Mouse (Mus musculus) stomach, embryonic 15.5 days (tissue): ENCODE measurements around the gene Stac2. TPM values are rescaled to one million over a fixed set of nuclear protein-coding genes. Genes with fewer than 3 reads are reported as not detected.

Source experiments
- ATAC-seq: fragments of 200-750 bp; cut with Nextera tagmentation; 2 replicates; pipeline ENCODE4 v1.8.0; 2017; ENCODE audit warnings: low read depth, moderate number of reproducible peaks, moderate TSS enrichment; ENCODE audit not compliant: insufficient read depth, low FRiP score
- H3K27ac ChIP-seq: fragments of 300-500 bp; sonication (generic); 2 replicates; pipeline ENCODE4 v1.5.1; 2015; ENCODE audit warnings: mild to moderate bottlenecking, inconsistent platforms
- H3K27me3 ChIP-seq: fragments of 300-500 bp; sonication (generic); replicated peaks from 2 replicates; pipeline ENCODE4 v1.6.1; 2015; ENCODE audit warnings: inconsistent platforms
- H3K36me3 ChIP-seq: fragments of 300-500 bp; sonication (generic); 2 replicates; pipeline ENCODE4 v1.6.1; 2015; ENCODE audit warnings: inconsistent platforms
- H3K4me1 ChIP-seq: fragments of 300-500 bp; sonication (generic); 2 replicates; pipeline ENCODE4 v1.6.1; 2015; ENCODE audit warnings: inconsistent platforms
- H3K4me2 ChIP-seq: fragments of 300-500 bp; sonication (generic); 2 replicates; pipeline ENCODE4 v1.6.1; 2015; ENCODE audit warnings: mild to moderate bottlenecking, inconsistent platforms
- H3K4me3 ChIP-seq: fragments of 300-500 bp; sonication (generic); replicated peaks from 2 replicates; pipeline ENCODE4 v1.5.1; 2015; ENCODE audit warnings: inconsistent platforms
- H3K9ac ChIP-seq: fragments of 300-500 bp; sonication (generic); 2 replicates; pipeline ENCODE4 v1.6.1; 2015; ENCODE audit warnings: inconsistent platforms
- H3K9me3 ChIP-seq: fragments of 300-500 bp; sonication (generic); 2 replicates; pipeline ENCODE4 v1.6.1; 2016; ENCODE audit warnings: inconsistent platforms
- WGBS: fragments of 180-500 bp; shearing (Covaris S2); methylation state at CpG from one replicate; pipeline ENCODE4 v1.1.7; 2015; 5-methylcytosine and 5-hydroxymethylcytosine counted together
- polyA plus RNA-seq: library from polyadenylated mRNA; unstranded; fragments of >200 nt; fragmentation: Nextera tagmentation; extraction: Ambion mirVana; gene quantifications from 2 replicates; pipeline ENCODE4 v1.2.1, GENCODE M21; 2015

Gene Stac2
- polyA plus RNA-seq, 1 experiment from 2014 or later: 0.41 TPM

GRCm38 (mm10) chr11:98030701-98031442 lies 22.4 kb downstream of the Stac2 start:
- Histone ChIP-seq H3K27me3 (0 out of 2 replicates have a peak, but pooled peaks cover 2% of the 10 kb centered on the region), H3K4me3 (no peak overlapping the region), H3K9me3 (no peaks in the 10 kb centered on the region), H3K4me1 (peaks cover 12% of the 10 kb centered on the region), H3K36me3 (peaks cover 30% of the 10 kb centered on the region), H3K4me2 (no peak overlapping the region), H3K9ac (no peak overlapping the region), H3K27ac (no peak overlapping the region; the same call in 1 of the 2 replicates)
- WGBS: 46% methylated on average over 5 of the region's 5 CpGs
- ATAC-seq: no peak

GRCm38 (mm10) chr11:98027785-98028184 lies 25.5 kb downstream of the Stac2 start:
- peak overlapping the region; percentile 73 for H3K4me2 ChIP-seq
- peak overlapping the region; percentile 97 for H3K9ac ChIP-seq
- 16% methylated on average over 7 of the region's 7 CpGs for WGBS
- peak overlapping the region; percentile 87 for H3K4me3 ChIP-seq
- 0 out of 2 replicates have a peak overlapping the region, but pooled peaks have one; percentile 91 for H3K27ac ChIP-seq
- no peaks in the 10 kb centered on the region for H3K9me3 ChIP-seq
- no peaks in the 10 kb centered on the region for H3K27me3 ChIP-seq
- ATAC-seq: no peak
- H3K36me3 ChIP-seq: peaks cover 30% of the 10 kb centered on the region
- H3K4me1 ChIP-seq: peaks cover 11% of the 10 kb centered on the region

GRCm38 (mm10) chr11:98027297-98027688 lies 26.0 kb downstream of the Stac2 start:
- Histone ChIP-seq H3K4me1 (peaks cover 11% of the 10 kb centered on the region), H3K4me2 (peak overlapping the region; percentile 73), H3K36me3 (peaks cover 30% of the 10 kb centered on the region), H3K4me3 (peak overlapping the region; percentile 87), H3K27ac (peak overlapping the region; percentile 91), H3K27me3 (no peaks in the 10 kb centered on the region), H3K9ac (peak overlapping the region; percentile 97), H3K9me3 (no peaks in the 10 kb centered on the region)
- 0% methylated on average over 18 of the region's 18 CpGs for WGBS
- ATAC-seq: no peak

GRCm38 (mm10) chr11:98026570-98027296 lies 26.5 kb downstream of the Stac2 start, which contains the start of gene Rpl19:
TSS of gene Rpl19 (plus strand) at chr11:98026710.
- Histone ChIP-seq H3K27me3 (no peaks in the 10 kb centered on the region), H3K27ac (peak within 1 kb of the TSS; percentile 91), H3K9ac (peak within 1 kb of the TSS; percentile 97), H3K36me3 (peaks cover 30% of the 10 kb centered on the region), H3K4me1 (peaks cover 16% of the 10 kb centered on the region), H3K4me2 (peak within 1 kb of the TSS; percentile 73), H3K4me3 (peak within 1 kb of the TSS; percentile 87), H3K9me3 (no peaks in the 10 kb centered on the region)
- WGBS: under 1% methylated on average over 69 of the region's 69 CpGs
- ATAC-seq: peak; percentile 75

DNA sequence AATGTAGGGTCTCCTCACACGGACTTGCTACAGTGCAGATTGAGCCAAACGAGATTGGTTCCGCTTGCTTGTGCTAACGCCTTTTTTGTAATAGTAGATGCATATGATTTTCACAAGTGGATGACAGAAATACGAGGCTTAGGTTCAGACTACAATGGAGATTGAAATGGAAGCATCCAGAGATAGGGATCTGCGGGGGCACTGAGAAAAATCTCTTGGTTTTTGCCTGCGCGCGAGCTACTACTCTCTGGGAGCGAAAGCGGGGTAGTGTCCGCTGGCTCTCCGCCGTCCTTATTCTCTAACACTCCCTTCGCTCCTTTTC lies 27.1 kb downstream of the Stac2 start:
- Histone ChIP-seq H3K4me1 (peaks cover 22% of the 10 kb centered on the region), H3K9me3 (no peaks in the 10 kb centered on the region), H3K4me2 (peak overlapping the region; percentile 73), H3K27ac (peak overlapping the region; percentile 91), H3K9ac (peak overlapping the region; percentile 97), H3K27me3 (no peaks in the 10 kb centered on the region), H3K4me3 (peak overlapping the region; percentile 87), H3K36me3 (peaks cover 28% of the 10 kb centered on the region)
- ATAC-seq: no peak
- WGBS: 5% methylated on average over 15 of the region's 15 CpGs

GRCm38 (mm10) chr11:98024516-98024915 lies 28.7 kb downstream of the Stac2 start:
- Histone ChIP-seq H3K4me1 (peaks cover 38% of the 10 kb centered on the region), H3K36me3 (peaks cover 12% of the 10 kb centered on the region), H3K9me3 (no peaks in the 10 kb centered on the region), H3K4me3 (no peak overlapping the region), H3K9ac (no peak overlapping the region), H3K27ac (no peak overlapping the region), H3K4me2 (no peak overlapping the region), H3K27me3 (no peaks in the 10 kb centered on the region)
- 84% methylated on average over 3 of the region's 3 CpGs for WGBS
- ATAC-seq: no peak

- peak within 1 kb of the TSS; percentile 95 for H3K4me2 ChIP-seq
- H3K27ac ChIP-seq: peak within 1 kb of the TSS; percentile 84
- ATAC-seq: peak; percentile 20
- H3K4me3 ChIP-seq: peak within 1 kb of the TSS; percentile 77
- WGBS: under 1% methylated on average over 37 of the region's 52 CpGs
- no peaks in the 10 kb centered on the region for H3K9me3 ChIP-seq
- H3K4me1 ChIP-seq: peaks cover 43% of the 10 kb centered on the region
- peak within 1 kb of the TSS; percentile 83 for H3K9ac ChIP-seq
- H3K27me3 ChIP-seq: no peaks in the 10 kb centered on the region
- no peaks in the 10 kb centered on the region for H3K36me3 ChIP-seq
Observed at GRCm38 (mm10) chr11:98022555-98023371, 30.5 kb downstream of the Stac2 start, which contains the start of gene Cacnb1. TSS of gene Cacnb1 (minus strand) at chr11:98023034.

DNA sequence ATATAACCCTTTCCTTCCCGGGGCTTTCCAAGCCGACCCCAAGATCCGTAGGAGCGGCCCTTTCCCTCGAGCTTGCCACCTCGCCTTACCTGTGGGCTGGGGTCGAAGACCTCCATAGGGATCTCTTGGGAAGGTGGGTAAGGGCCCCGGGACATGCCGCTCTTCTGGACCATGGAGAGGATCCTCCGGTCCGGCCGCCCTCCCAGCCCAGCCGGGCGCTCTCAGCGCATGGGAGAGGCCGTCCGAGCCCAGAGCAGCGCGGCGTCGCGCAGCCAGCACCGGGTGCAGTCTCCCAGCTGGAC lies 31.1 kb downstream of the Stac2 start:
- H3K4me1 ChIP-seq: peaks cover 43% of the 10 kb centered on the region
- H3K4me3 ChIP-seq: peak overlapping the region; percentile 77
- H3K36me3 ChIP-seq: no peaks in the 10 kb centered on the region
- peak overlapping the region; percentile 95 for H3K4me2 ChIP-seq
- H3K9ac ChIP-seq: peak overlapping the region; percentile 83
- ATAC-seq: no peak; the same call in 1 of the 2 replicates
- peak overlapping the region; percentile 84 for H3K27ac ChIP-seq
- 1% methylated on average over 23 of the region's 23 CpGs for WGBS
- no peaks in the 10 kb centered on the region for H3K27me3 ChIP-seq
- H3K9me3 ChIP-seq: no peaks in the 10 kb centered on the region

- H3K9me3 ChIP-seq: no peaks in the 10 kb centered on the region
- H3K27me3 ChIP-seq: no peaks in the 10 kb centered on the region
- peaks cover 43% of the 10 kb centered on the region for H3K4me1 ChIP-seq
- H3K4me2 ChIP-seq: peak overlapping the region; percentile 95
- H3K4me3 ChIP-seq: peak overlapping the region; percentile 77
- H3K36me3 ChIP-seq: no peaks in the 10 kb centered on the region
- 4% methylated on average over 34 of the region's 34 CpGs for WGBS
- H3K9ac ChIP-seq: peak overlapping the region; percentile 83
- no peak for ATAC-seq
- H3K27ac ChIP-seq: peak overlapping the region; percentile 84
Observed at GRCm38 (mm10) chr11:98021565-98022252, 31.6 kb downstream of the Stac2 start.

DNA sequence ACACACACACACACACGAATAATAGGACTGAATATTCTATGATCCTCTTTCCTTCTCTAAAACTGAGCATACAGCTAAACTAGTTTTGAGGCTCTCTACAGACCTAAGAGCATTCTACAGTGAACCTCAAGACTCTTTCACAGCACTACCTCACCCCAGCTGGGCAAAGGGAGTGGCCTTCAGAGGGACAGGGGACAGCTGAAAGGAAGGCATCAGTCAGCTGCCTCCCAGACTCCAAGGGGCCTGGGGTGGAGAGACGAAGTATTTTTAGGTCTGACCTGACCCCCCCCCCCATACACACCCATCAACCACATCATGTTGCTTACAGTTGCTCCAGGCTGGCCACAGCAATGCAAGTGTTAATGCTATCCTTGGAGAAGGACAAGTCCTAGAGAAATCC lies 32.1 kb downstream of the Stac2 start:
- WGBS: 43% methylated on average over 2 of the region's 2 CpGs
- no peaks in the 10 kb centered on the region for H3K27me3 ChIP-seq
- H3K36me3 ChIP-seq: no peaks in the 10 kb centered on the region
- H3K4me1 ChIP-seq: peaks cover 43% of the 10 kb centered on the region
- peak overlapping the region; percentile 95 for H3K4me2 ChIP-seq
- no peak for ATAC-seq
- H3K9me3 ChIP-seq: no peaks in the 10 kb centered on the region
- peak overlapping the region; percentile 77 for H3K4me3 ChIP-seq
- H3K27ac ChIP-seq: no peak overlapping the region
- H3K9ac ChIP-seq: no peak overlapping the region

DNA sequence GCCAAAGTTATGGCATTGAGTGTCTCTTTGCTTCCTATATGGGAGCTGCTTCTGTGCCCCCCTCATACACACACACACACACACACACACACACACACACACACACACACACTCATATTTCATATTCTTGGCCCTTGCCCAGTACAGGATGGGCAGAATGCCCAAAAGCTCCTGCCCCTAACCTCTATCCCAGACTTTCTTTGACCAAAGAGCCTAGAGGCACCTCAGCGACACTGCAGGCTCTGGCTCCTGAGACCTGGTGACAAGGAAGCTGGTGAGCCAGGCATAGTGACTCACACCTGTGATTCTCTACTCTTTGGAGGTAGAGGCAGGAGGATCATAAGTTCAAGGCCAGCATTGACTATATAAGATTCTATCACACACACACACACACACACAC lies 32.6 kb downstream of the Stac2 start:
- H3K9ac ChIP-seq: no peak overlapping the region
- peak overlapping the region; percentile 95; the same call in 1 of the 2 replicates for H3K4me2 ChIP-seq
- WGBS: 44% methylated on average over 1 of the region's 1 CpGs
- peaks cover 38% of the 10 kb centered on the region for H3K4me1 ChIP-seq
- no peak overlapping the region for H3K4me3 ChIP-seq
- no peaks in the 10 kb centered on the region for H3K36me3 ChIP-seq
- no peaks in the 10 kb centered on the region for H3K27me3 ChIP-seq
- H3K27ac ChIP-seq: no peak overlapping the region
- no peak for ATAC-seq
- no peaks in the 10 kb centered on the region for H3K9me3 ChIP-seq
